Comparison of ENCODE assay signal across 24 mouse cellular contexts in genomic region chr15:94316171-94316570, GRCm38 (mm10).
DNase-seq lines count a peak whose midpoint lies in the region; ATAC-seq and TF ChIP-seq lines count a peak whose summit lies in the region.
"Had no signal": no experiment of that assay in that cellular context is flagged by ENCODE, and none has a peak within 500 bp of the region (broad histone marks: within the 10 kb centered on the region; RNA-seq: fewer than 3 reads in every experiment).

No protein-coding gene starts in this region.

- H3K4me1 ChIP-seq in heart, adult 2 months (ENCODE audit: control insufficient read depth, insufficient read depth, low read length), result no peaks in the 10 kb centered on the region
- no peaks in the 10 kb centered on the region for H3K4me1 ChIP-seq in CH12.LX (ENCODE audit: control insufficient read depth in 1 of 2, insufficient read depth in 2 of 2)
- H3K4me1 ChIP-seq: embryonic facial prominence, embryonic 13.5 days; forebrain, embryonic 15.5 days; heart, embryonic 12.5 days; hindbrain, embryonic 15.5 days; liver, embryonic 15.5 days; neural tube, embryonic 12.5 days had no signal

- no peak; the same call in 1 of the 2 replicates for TF ChIP-seq RAD21 in CH12.LX (IDR thresholded peaks at IDR 0.05; ENCODE audit: low read depth, low read length)

- ATAC-seq in Patski, result no peak
- ATAC-seq: forebrain, embryonic 15.5 days; midbrain, embryonic 16.5 days had no signal

- in situ Hi-C loops in CH12.LX (cut with MboI; ENCODE audit: low pct_ligation_motif_present, low pct_unique_long_range_greater_than_20kb, low sequenced_read_pairs) (no loop called here), Patski (cut with MboI; ENCODE audit: low pct_unique_long_range_greater_than_20kb) (no loop called here)

- 86% methylated on average over 3 of the region's 3 CpGs for WGBS in heart, adult 2 months

- no peaks in the 10 kb centered on the region for H3K79me2 ChIP-seq in heart, adult 2 months (replicated peaks; ENCODE audit: control insufficient read depth, insufficient read depth, low read length)
- no peaks in the 10 kb centered on the region for H3K79me2 ChIP-seq in CH12.LX (replicated peaks; ENCODE audit: control insufficient read depth, extremely low read depth, insufficient read depth, poor library complexity, severe bottlenecking)

- CTCF ChIA-PET in Patski (lab: Charles Lee), result interaction anchor here (1.5 kb wide), 1 partner anchor 9 kb away, joined by 3 read pairs; no protein-coding TSS in a partner anchor

- no peak overlapping the region for H3K4me2 ChIP-seq in CH12.LX (ENCODE audit: insufficient read depth, low read depth, poor library complexity, severe bottlenecking)
- H3K4me2 ChIP-seq: embryonic facial prominence, embryonic 13.5 days; forebrain, embryonic 15.5 days; heart, embryonic 12.5 days; hindbrain, embryonic 15.5 days; liver, embryonic 15.5 days; neural tube, embryonic 12.5 days had no signal

- dilution Hi-C loops in CH12.LX (cut with MboI; ENCODE audit: extremely low pct_ligation_motif_present, extremely low pct_unique_long_range_greater_than_20kb, low sequenced_read_pairs), result no loop called here

- no peak overlapping the region for H3K9ac ChIP-seq in heart, adult 2 months (ENCODE audit: low read depth, low read length)
- H3K9ac ChIP-seq in CH12.LX (ENCODE audit: insufficient read depth, low read depth), result no peak overlapping the region
- H3K9ac ChIP-seq: embryonic facial prominence, embryonic 13.5 days; forebrain, embryonic 15.5 days; heart, embryonic 12.5 days; hindbrain, embryonic 15.5 days; liver, embryonic 15.5 days; neural tube, embryonic 12.5 days had no signal

- TF ChIP-seq POLR2A in heart, adult 2 months (IDR thresholded peaks at IDR 0.05; ENCODE audit: insufficient read depth, low read depth, low read length), result no peak
- TF ChIP-seq POLR2A in CH12.LX (IDR thresholded peaks at IDR 0.05; ENCODE audit: low read depth, low read length), result no peak

- no peak for DNase-seq in heart, adult 2 months
- no peak for DNase-seq in heart, postnatal 4 days
- DNase-seq in left cerebral cortex, adult 2 months (ENCODE audit: extremely low spot score in 1 of 2, low spot score in 2 of 2), result no peak
- no peak for DNase-seq in left cerebral cortex, adult 18-20 months (ENCODE audit: low spot score in 2 of 2)
- no peak for DNase-seq in CH12.LX (ENCODE audit: extremely low read depth)
- no peak for DNase-seq in Patski (ENCODE audit: low read depth, low spot score)
- no peak for DNase-seq in urinary bladder, adult 18-20 months (ENCODE audit: low spot score in 2 of 2)
- DNase-seq in right cerebral cortex, adult 2 months (ENCODE audit: low spot score in 2 of 2), result no peak
- DNase-seq: adrenal gland, postnatal 25 days; cerebellum, adult 18-20 months; cerebellum, postnatal 10 days; gastrocnemius, adult 2 months; gastrocnemius, postnatal 36 days; heart, adult 18-20 months; kidney, adult 8-10 months; kidney, postnatal 14 days had no signal

- H3K4me3 ChIP-seq in heart, adult 2 months, result no peak overlapping the region
- H3K4me3 ChIP-seq in left cerebral cortex, adult 2 months, result no peak overlapping the region
- no peak overlapping the region for H3K4me3 ChIP-seq in CH12.LX (replicated peaks in 1 of 3; ENCODE audit: low read depth in 2 of 3, low read length in 2 of 3, poor library complexity in 1 of 3)
- H3K4me3 ChIP-seq: embryonic facial prominence, embryonic 13.5 days; forebrain, embryonic 10.5 days; forebrain, embryonic 15.5 days; gastrocnemius, adult 2 months; heart, embryonic 12.5 days; hindbrain, embryonic 15.5 days; liver, embryonic 15.5 days; neural tube, embryonic 12.5 days had no signal

- H3K9me3 ChIP-seq in CH12.LX (replicated peaks; ENCODE audit: low read length), result no peaks in the 10 kb centered on the region
- H3K9me3 ChIP-seq: embryonic facial prominence, embryonic 13.5 days; forebrain, embryonic 10.5 days; forebrain, embryonic 15.5 days; heart, embryonic 12.5 days; hindbrain, embryonic 15.5 days; liver, embryonic 15.5 days; neural tube, embryonic 12.5 days had no signal

- no peaks in the 10 kb centered on the region for H3K36me3 ChIP-seq in heart, adult 2 months (ENCODE audit: control insufficient read depth, insufficient read depth, low read length)
- H3K36me3 ChIP-seq in CH12.LX (replicated peaks in 1 of 2; ENCODE audit: control insufficient read depth in 1 of 2, insufficient read depth in 1 of 2, low read length in 1 of 2), result no peaks in the 10 kb centered on the region
- H3K36me3 ChIP-seq: embryonic facial prominence, embryonic 13.5 days; forebrain, embryonic 10.5 days; forebrain, embryonic 15.5 days; heart, embryonic 12.5 days; hindbrain, embryonic 15.5 days; liver, embryonic 15.5 days; neural tube, embryonic 12.5 days had no signal

- TF ChIP-seq CTCF in heart, adult 2 months (IDR thresholded peaks at IDR 0.05), result peak; percentile 25; the same call in 1 of the 2 replicates
- peak; percentile 16 for TF ChIP-seq CTCF in left cerebral cortex, adult 2 months (IDR thresholded peaks at IDR 0.05)
- TF ChIP-seq CTCF in CH12.LX (conservative IDR thresholded peaks at IDR 0.05 in 1 of 2, IDR thresholded peaks at IDR 0.05 in 1 of 2; ENCODE audit: low read depth in 2 of 2, low read length in 2 of 2) (peak in 1 of 2 experiments; percentile 32; a peak in 2 of 4 replicates), Patski (IDR thresholded peaks at IDR 0.05) (peak; percentile 9)

- no peak for TF ChIP-seq EP300 in heart, adult 2 months (IDR thresholded peaks at IDR 0.05; ENCODE audit: insufficient read depth, low read depth, low read length)
- TF ChIP-seq EP300 in CH12.LX (IDR thresholded peaks at IDR 0.05; ENCODE audit: low read length), result no peak

- POLR2A ChIA-PET in Patski (lab: Charles Lee), result no interaction called here

- no peaks in the 10 kb centered on the region for H3K27me3 ChIP-seq in heart, adult 2 months (ENCODE audit: control insufficient read depth, insufficient read depth, low read length)
- H3K27me3 ChIP-seq in CH12.LX (replicated peaks) (no peaks in the 10 kb centered on the region), Patski (peaks cover 4% of the 10 kb centered on the region)
- H3K27me3 ChIP-seq: embryonic facial prominence, embryonic 13.5 days; forebrain, embryonic 15.5 days; heart, embryonic 12.5 days; hindbrain, embryonic 15.5 days; liver, embryonic 15.5 days; neural tube, embryonic 12.5 days had no signal

- intact Hi-C loops in heart, adult 2 months (cut with DNase I), result no loop called here
- intact Hi-C loops in left cerebral cortex, adult 2 months (cut with DNase I), result no loop called here

- no peak overlapping the region for H3K27ac ChIP-seq in heart, adult 2 months
- no peak overlapping the region for H3K27ac ChIP-seq in left cerebral cortex, adult 2 months
- no peak overlapping the region for H3K27ac ChIP-seq in CH12.LX (ENCODE audit: insufficient read depth, low read depth)
- H3K27ac ChIP-seq: embryonic facial prominence, embryonic 13.5 days; forebrain, embryonic 10.5 days; forebrain, embryonic 15.5 days; gastrocnemius, adult 2 months; hindbrain, embryonic 15.5 days; liver, embryonic 15.5 days; neural tube, embryonic 12.5 days had no signal

TF ChIP-seq in CH12.LX, 34 proteins besides CTCF, POLR2A, EP300 and RAD21:
- no peak for TF ChIP-seq ZNF384 (IDR thresholded peaks at IDR 0.05; ENCODE audit: low read depth, low read length)
- TF ChIP-seq TCF12 (IDR thresholded peaks at IDR 0.05; ENCODE audit: low read depth, low read length), result no peak
- no peak for TF ChIP-seq USF2 (conservative IDR thresholded peaks at IDR 0.05; ENCODE audit: low read depth, low read length)
- TF ChIP-seq MAX (IDR thresholded peaks at IDR 0.05; ENCODE audit: low read length), result no peak
- TF ChIP-seq MAZ (IDR thresholded peaks at IDR 0.05; ENCODE audit: low read depth, low read length), result no peak
- peak; percentile 31 for TF ChIP-seq SMC3 (IDR thresholded peaks at IDR 0.05; ENCODE audit: low read depth, low read length)
- no peak for TF ChIP-seq MXI1 (IDR thresholded peaks at IDR 0.05; ENCODE audit: low read depth, low read length)
- TF ChIP-seq RCOR1 (conservative IDR thresholded peaks at IDR 0.05; ENCODE audit: low read depth, low read length), result no peak
